Mouse (Mus musculus) ovary, postnatal 36 days (tissue): ENCODE results near the gene Ckb.
A peak's percentile ranks its signal among the peaks of the same experiment; 100 is the strongest.
"Not testable (repeated sequence)": the region's sequence is repeated elsewhere in the genome, so short reads cannot be mapped to it uniquely, and the experiment has no call there.

Experiments used
- DNase-seq: peaks from one replicate; pipeline ENCODE4 v3.0.0; 2022; ENCODE audit warnings: low spot score, mixed read lengths

Ckb gene

DNA sequence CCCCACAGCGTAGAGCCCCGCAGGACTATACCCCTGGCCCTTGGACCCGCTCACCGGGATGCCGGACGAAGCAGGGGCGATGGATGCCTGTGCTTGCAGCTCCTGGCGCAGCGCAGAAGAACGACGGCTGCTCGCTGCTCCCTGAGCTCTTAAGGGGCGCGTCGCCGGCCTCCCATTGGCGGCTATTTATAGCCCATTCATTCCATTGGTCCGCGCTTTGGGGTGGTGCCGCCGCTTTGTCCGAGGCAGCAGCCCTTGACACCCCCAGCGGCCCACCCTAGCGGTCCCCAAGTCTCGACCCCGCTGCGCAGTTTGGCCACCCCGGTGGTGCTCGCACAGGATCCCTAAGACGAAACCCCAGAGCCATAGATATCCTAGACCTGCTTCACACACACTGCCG lies at the start of gene Ckb:
Gene Ckb, minus strand, starts transcription at position 163 of the 400 bp plus-strand sequence.
- DNase-seq: peak; percentile 66

DNA sequence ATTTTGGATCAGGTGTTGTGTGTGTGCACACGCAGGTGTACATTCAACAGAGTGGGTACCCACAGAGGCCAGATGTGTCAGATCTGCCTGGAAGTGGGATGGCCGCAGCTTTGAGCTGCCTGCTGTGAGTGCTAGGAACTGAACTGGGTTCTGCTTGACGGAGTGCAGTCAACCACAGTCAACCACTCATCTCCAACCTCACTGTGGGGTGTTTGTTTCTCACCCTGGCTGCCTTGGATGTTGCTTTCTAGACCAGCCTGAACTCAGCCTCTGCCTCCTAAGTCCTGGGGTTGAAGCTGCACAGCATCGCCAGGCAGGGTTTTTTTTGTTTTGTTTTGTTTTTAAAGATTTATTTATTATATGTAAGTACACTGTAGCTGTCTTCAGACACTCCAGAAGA lies 48.1 kb upstream of the Ckb start:
- no peak for DNase-seq

DNA sequence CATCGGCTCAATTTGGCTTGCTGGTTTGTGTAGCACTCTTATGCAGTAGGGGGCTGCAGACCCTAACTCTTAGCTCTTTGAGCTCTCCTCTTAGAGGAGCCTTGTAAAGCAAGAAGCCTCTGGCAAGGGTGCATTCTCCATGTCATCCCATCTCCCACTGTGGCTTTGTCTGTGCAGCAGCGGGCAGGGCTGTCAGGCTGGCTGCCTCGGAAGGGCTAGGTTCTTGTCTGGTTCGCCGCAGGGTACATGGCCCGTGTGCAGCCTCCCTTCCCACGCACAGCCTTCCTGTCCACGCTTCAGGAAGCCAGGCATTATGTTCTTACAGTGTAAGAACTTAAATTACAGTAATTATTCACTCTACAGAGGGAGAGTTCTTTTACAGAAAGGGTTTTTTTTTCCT lies 46.5 kb upstream of the Ckb start:
- DNase-seq: no peak

DNA sequence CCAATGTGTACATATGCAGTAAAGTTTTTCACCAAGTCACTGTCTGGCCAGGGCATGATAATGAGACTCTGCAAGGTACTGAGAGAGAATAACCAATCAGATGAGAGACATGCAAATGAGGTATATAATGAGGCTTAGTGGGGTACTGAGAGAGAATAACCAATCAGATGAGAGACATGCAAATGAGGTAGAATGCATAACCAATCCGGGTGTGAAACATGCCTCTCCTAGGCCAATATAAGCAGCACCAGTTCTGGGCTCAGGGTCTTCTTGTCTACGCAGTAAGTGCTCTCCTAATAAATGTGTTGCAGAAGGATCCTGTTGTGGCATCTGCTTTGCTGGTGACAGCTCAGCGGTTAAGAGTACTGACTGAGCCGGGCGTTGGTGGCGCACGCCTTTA lies 44.4 kb upstream of the Ckb start:
- no peak for DNase-seq

DNA sequence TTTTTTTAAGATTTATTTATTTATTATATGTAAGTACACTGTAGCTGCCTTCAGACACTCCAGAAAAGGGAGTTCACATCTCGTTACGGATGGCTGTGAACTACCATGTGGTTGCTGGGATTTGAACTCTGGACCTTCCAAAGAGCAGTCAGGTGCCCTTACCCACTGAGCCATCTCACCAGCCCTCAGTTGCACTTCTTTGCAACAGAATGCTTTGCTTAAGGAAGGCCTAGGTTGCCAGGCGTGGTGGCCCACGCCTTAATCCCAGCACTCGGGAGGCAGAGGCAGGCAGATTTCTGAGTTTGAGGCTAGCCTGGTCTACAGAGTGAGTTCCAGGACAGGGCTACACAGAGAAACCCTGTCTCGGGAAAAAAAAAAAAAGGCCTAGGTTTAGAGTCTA lies 41.7 kb upstream of the Ckb start:
- not testable (repeated sequence) for DNase-seq

DNA sequence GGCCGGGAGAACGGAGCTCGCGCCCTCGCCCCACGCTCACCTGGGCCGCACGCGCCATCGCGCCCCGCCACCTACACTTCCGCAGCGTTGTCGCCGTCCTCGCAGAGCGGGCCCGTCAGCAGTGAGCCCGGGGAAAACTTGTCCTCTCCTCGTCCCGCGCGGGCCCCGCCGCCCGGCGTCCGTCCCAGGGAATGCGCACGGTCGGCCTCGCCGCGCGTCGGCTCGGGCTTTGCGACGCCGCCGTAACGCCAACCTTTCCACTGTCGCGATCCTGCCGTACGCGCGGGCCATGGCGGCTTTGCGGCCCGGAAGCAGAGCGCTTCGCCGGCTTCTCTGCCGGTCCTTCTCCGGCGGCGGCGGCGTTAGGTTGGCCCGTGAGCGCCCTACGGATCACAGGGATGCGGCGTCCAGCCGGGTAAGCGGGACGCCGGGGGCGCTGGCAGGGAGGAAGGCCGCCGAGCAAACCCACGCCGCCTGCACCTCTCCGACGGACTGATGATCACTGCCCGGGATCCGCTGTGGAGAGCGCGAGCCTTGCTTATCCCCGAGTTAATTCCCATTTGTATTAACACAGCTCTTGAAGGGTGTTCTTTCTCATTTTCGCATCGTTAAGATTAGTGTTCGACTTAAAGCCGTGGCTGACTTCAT lies 41.0 kb upstream of the Ckb start, which contains the start of the genes Bag5 and Apopt1:
Gene Bag5, minus strand, starts transcription at position 254 of the 648 bp plus-strand sequence.
Gene Apopt1, plus strand, starts transcription at position 258 of the 648 bp plus-strand sequence.
- peak; percentile 93 for DNase-seq

DNA sequence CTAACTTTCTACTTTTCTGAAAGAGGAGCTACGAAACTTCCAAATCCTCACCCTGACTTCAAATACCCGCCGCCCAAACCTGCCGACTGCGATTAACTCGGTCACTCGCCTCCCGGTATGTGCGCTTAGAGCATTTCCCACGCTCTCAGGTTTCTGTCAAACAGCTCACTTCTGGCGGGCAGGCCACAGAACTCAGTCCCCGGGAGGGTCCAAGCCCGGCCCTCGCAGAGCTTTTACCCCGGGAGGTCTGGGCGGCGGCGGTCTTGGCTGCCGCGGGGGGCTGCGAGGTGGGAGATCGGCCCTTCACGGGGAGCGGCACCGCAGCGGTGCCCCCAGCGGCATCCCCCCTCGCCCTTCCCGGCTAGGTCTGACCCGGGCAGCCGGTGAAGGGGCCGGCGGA lies 40.3 kb upstream of the Ckb start:
- DNase-seq: no peak

DNA sequence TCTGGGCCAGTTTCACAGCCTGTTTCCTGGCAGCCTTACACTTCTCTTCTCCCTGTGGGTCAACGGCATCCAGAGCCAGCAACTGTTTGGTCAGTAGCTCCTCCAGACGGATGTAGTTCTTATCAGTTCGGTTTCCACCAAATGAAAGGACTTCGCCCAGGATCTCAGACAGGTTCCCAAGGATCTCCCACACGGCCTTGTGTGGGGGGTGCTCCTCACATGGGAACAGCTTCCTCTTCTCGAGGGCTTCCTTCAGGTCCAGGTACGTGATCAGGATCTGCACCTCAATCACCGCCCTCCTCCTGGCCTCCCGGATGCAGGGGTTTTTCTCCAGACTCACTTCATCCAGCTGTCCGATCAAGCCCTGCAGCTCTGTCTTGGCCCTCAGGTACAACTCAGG lies 38.0 kb upstream of the Ckb start:
- DNase-seq: no peak

DNA sequence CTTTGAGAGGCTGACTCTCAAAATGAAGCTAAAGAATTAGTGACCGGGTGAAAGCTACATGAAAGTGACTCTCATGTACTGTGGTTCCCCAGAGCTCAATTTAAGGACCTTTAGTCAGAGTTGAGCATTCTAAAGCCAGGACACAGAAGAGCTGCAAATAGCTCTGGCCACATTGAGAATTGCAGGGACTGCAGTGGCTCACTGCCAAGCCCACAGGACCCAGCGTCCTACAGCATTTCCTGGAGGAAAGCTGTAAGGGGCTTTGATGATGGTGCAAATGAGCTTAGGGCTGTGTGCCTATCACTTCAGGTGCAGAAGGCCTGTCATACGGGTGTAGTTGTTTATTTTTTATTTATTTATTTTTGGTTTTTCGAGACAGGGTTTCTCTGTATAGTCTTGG lies 36.0 kb upstream of the Ckb start:
- DNase-seq: no peak

DNA sequence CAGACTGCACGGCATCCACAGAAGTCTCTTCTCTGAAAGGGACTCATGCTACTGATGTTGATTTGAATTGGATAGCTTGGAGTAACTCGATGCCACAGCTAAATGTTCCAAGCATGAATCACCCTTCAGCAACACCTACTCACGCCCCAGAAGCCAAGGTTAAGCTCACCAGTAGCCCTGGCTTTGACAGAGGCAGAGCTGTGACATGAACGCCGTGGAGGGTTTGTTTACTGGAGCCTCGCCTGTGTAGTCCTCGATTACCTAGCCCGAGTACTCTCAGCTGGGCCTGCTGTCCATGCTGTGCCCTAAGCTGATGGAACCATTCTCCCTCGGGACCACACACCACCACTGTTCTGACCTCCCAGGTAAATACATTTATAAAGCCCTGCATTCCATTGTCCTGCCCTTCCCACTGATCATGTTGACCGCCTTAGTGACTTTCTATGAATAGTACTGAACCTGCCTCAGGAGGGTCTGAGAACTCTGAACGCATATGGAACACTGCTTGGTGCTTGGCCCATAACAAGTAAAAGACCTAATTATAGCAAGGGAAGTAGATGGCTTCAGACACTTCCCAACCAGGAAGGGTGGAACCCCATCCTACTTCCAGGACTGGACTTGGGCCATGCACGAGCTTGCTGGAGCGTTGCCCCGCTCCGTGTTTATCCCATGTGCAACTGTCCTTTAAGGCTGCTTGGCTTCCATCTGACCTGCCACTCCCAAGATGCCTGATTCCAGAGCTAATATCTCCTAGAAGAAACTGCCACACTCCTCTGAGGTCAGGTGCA lies 33.2 kb upstream of the Ckb start:
- no peak for DNase-seq

DNA sequence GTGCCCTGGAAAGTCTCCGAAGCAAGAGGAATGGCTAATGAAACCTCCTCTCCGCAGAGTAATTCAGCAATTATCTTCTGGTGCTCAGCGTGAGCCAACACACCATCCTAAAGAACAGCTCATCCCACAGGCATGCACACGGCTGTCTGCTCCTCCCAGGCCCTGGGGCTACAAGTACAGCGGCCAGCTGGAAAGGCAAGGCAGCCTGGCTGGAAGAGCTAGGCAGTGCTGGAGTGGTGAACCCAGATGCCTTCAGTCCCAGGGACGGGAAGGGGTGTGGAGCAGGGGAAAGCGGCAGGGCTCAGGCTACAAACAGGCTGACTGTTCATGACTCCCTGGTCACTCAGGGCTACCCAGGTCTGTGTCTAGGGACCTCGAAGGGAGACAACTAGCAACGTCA lies 32.5 kb upstream of the Ckb start:
- peak; percentile 45 for DNase-seq

DNA sequence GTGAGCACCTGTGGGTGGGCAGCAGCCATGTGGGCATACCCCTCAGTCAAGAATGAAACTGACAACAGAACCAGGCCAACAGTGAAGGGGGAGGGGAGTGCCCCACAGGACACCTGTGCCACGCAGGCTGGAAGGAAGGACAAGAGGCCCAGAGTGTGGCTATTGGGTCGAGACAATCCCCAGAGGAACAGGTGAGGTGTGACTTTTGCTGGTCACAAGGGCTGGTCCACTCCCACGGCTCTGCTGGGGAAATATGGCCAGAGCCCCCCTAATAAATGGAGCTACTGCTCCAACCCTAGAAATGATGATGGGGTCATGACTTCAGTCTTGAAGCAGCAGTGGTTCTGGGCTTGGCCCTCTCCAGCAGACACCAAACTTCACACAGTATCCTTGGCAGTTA lies 31.2 kb upstream of the Ckb start:
- no peak for DNase-seq

DNA sequence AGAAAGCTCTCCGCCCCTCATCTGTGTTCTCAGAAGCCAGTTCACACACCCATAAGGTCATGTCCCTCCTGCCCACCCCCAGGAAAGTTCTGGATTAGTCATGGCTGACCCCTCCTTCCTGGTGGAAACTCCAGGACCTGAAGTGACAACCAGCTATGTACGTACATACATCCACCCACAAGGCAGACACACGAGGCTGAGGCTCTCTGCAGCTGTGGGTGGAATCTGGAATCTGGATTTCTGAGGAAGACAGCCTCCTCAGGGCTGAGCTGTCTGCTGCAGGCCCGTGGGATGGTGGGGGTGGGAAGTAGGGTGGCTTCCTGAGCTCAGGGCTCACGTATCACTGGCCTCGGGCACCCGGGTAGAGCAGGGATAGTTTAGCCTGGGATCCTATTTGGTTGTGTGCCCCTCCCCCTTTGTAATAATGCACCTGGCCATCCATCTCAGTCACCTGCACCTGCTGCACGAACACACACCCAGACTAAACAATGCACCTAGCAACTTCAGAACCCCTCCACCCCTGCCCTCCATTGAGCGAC lies 28.9 kb upstream of the Ckb start:
- DNase-seq: no peak

DNA sequence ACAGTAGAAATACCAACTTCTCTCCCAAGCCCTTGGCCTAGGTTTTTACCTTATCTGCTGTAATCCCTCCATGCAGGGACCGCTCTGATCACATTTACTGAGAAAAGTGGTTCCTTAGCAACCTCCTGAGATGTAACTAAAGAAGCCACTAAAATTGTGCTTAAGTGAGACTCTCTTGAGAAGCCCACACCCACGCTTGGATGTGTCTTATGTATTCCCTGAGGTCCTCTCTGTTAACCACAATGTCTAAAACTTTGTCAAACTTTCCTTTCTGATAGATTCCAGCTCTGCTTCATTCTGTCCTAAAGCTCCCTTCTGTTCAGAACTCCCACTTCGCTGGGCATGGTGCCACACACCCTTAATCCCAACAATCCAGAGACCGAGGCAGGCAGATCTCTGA lies 27.4 kb upstream of the Ckb start:
- DNase-seq: no peak

DNA sequence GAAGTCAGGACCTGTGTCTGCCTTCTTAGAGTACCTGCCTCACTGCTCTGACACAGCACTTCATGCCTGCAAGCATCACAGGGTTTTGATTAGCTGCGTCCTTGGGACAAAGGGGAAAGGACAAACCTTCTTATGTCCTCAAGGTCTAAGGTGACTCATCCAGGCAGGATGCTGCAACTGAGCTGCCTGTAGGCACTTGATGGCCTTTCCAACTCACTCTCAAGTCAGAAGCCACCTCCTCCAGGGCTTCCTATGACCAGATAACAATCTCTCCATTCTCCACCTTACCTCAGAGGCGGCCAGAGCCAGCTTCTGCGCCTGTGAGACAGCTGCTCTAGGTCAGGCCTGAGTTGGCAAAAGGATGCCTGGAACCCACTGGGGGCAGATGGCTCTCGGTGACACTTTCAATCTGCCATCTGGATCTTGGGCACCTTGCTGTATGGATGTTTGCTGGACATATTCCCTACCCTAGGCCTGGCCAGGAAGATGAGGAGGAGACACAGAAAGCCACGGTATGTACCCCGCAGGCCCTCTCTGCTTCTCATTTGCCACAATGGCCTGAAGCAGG lies 26.3 kb upstream of the Ckb start:
- DNase-seq: no peak

DNA sequence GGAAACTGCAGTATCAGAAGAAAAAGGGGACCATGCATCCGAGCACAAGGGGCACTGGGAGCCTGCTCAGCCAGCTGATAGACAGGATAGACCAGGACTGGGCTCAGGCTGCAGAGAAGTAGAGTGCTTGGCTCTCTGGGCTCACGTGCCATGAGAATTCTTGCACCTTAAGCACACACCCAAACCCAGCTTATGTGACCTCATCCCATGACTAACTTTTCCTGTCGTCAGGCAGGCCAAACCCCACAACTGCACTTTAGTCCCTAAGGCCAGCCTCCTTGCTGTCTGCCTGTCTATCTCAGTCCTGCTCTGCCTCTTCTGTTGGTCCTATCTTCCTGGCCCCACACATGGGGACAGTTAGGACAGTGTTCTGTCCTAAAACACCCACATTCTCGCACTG lies 25.6 kb upstream of the Ckb start:
- no peak for DNase-seq

DNA sequence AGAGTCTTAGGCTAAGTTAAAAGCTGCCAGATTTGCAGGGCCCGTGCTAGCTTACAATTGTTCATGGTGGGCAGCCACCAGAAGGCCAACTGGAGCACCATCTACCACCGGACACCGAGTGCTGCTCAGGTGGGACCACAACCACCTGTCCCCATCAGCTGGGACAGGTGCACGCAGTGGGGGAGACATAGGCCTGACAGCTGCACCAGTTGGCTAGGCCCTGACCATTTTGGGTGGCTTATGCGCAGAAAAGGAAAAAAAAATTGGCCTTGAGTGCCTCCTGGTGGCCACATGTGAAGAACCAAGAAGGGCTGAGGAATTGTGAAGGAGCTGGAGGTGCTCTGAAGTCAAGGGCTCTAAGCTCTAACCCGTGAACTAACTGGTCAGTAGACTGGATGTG lies 24.1 kb upstream of the Ckb start:
- DNase-seq: peak; percentile 57

DNA sequence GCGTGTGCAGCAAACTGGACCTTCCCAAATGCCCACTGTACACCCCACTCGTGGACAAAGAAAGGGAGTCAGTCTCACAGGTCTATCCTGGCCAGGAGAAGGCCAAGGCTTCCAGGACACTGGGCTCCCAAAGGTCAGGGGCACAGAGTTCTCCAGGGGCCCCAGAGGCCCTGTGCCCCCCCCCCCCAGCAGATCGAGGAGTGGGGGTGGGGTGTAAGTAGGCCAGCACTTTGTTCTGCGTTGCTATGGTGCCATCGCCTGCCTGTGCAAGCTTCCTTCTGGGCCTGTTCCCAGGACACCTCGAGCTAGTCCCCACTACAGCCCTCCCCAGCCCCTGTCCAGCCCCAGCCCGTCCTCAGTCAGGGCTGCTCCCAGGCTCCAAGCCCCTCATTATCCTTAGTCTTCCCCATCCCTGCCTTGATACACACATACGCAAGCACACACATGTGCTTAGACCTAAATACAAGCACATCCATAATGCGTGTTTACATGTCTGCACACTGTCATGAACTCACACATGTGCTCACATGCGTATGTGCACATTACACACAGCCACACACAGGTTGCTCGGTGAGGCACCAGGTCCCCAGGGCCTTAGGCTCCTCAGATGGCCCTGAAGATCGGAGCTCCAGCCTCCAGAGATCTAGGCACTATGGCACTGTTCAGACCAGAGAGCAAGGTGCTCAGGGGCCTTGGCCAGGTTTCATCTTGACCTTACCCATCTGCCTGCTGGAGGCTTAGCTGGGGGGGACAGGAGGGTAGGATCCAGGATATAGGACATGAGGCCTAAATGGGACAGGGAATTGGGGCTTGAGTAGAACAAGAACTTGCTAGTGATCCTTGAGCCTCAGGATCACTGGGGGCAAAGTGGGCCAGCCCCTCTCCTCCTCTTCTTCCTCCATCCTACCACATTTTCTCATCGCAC lies 23.0 kb upstream of the Ckb start:
- DNase-seq: no peak

DNA sequence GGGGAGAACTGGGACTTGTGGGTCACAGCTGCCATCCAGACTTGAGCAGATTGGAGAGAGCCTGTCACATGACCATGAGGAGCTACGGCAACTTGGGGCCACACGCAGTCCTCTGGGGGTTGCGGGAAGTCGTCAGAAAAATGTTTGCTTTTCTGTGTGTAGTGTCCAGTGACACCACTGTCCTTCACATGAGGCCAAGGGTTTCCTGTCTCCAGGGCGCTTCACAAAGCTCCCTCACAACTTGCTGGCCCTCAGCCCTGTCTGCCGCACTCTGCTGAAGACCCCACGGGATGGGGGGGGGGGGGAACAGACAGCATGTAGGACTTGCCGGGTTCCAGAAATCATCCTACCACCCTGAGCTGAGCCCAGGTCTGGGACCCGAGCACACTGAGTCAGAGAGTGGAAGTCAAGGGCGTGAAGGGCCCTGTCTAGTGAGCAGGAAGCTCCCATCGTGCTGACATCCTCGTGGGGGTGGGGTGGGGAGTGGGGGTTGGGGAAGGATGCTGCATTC lies 22.2 kb upstream of the Ckb start:
- no peak for DNase-seq

DNA sequence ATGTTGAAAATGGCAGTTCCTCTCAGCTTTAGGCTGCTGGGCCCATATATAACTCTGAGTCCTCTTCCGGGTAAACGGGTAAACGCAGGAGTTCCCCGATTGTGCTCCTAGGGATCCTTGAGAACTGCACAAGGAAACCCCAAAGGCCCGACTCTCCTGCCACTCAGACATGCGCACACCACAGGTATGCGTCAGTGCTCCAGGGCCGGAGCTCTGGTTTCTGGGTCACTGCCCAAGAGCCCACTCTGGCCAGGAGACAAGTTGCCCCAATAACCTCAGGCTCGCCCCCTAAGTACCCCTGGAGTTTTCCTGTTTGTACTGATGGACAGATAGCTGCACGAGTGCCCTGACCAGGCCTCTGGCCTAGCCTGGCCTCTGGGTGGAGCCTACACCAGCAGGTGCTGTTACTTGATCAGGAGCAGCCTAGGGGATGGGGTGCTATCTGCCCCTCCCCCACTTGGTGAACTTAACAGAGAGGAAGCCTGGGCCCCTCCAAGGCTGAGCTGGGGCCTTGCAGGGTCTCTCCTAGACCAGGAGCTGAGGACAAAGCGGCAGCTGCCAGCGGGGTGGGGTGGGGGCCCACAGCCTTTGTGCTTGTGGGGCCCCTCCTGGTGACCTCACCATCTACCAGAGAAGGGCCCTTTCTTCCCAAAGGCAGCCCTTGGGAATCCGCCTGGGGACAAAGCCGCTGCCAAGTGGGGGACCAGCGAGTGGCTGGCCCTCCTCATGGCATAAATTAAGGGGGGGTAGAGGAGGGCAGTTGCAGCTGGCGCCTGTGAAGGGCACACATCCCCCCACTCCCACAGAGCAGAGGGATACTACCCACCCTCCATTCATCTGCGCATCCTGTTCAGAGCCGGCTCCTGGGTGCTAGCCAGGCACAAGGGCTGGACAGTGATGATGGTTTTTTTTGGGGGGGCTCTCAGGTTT lies 21.5 kb upstream of the Ckb start:
- DNase-seq: no peak

DNA sequence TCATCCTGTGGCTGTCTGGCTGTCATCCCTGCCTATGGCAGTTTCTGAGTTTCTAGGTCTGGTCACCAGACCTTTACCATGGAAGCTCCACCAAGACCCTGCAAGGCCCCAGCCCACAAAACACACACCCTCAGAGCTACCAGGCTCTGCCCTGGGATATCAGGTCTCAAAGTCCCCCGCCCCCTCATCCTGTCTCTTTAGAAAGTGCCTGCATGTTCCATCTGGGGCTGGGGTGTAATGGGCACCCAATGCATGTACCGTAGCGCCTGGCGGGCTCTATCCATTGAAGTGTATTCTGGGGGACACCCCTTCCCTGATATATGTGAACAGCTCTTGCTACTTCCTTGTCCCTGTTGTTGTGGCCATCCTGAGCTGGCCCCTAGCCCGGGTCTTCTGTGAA lies 20.8 kb upstream of the Ckb start:
- no peak for DNase-seq
